Mouse (Mus musculus) CH12.LX (cell line): ENCODE data around the gene Arhgef5. TPM values are rescaled to one million over a fixed set of nuclear protein-coding genes. Genes with fewer than 3 reads are reported as not detected.

Experiments
- DNase-seq: peaks from one replicate; pipeline ENCODE4 v3.0.0-alpha.2; 2013; ENCODE audit errors: extremely low read depth
- H3K27ac ChIP-seq: 2 replicates; pipeline ENCODE4 v1.5.1; 2012; ENCODE audit warnings: low read depth, mild to moderate bottlenecking, control low read depth, moderate library complexity; ENCODE audit not compliant: insufficient read depth
- H3K27me3 ChIP-seq: replicated peaks from 2 replicates; pipeline ENCODE3; 2012; ENCODE audit warnings: inconsistent platforms
- H3K36me3 ChIP-seq, 2 experiments: replicated peaks in 1 of 2; 2 replicates each; pipeline versions ENCODE3 to v1.6.1; 2012; ENCODE audit warnings: inconsistent platforms in 1 of 2, low read length in 1 of 2, mild to moderate bottlenecking in 1 of 2, mixed read lengths in 1 of 2, moderate library complexity in 1 of 2; ENCODE audit not compliant: control insufficient read depth in 1 of 2, insufficient read depth in 1 of 2
- H3K4me1 ChIP-seq, 2 experiments: 2 replicates each; pipeline ENCODE4 v1.6.1; 2012; ENCODE audit warnings: inconsistent platforms in 1 of 2, moderate library complexity in 1 of 2; ENCODE audit not compliant: insufficient read depth in 2 of 2, control insufficient read depth in 1 of 2
- H3K4me2 ChIP-seq: 2 replicates; pipeline ENCODE4 v1.6.1; 2012; ENCODE audit warnings: low read depth, mild to moderate bottlenecking, control low read depth; ENCODE audit not compliant: poor library complexity, insufficient read depth, severe bottlenecking
- H3K4me3 ChIP-seq, 3 experiments: fragments of 150-350 bp in 1 of 3; sonication (generic) in 1 of 3; replicated peaks in 1 of 3; 2 replicates each; pipeline versions ENCODE3 to v1.5.1; 2011 to 2012; ENCODE audit warnings: low read depth in 2 of 3, low read length in 2 of 3, mild to moderate bottlenecking in 2 of 3, moderate library complexity in 2 of 3, control low read depth in 1 of 3, improper control_type of control experiment in 1 of 3, inconsistent platforms in 1 of 3, mixed read lengths in 1 of 3; ENCODE audit not compliant: poor library complexity in 1 of 3
- H3K79me2 ChIP-seq: replicated peaks from 2 replicates; pipeline ENCODE4 v1.6.1; 2012; ENCODE audit warnings: mild to moderate bottlenecking, moderate library complexity; ENCODE audit not compliant: control insufficient read depth, poor library complexity, insufficient read depth, severe bottlenecking; ENCODE audit errors: extremely low read depth
- H3K9ac ChIP-seq: 2 replicates; pipeline ENCODE4 v1.6.1; 2012; ENCODE audit warnings: low read depth, mild to moderate bottlenecking, control low read depth, moderate library complexity; ENCODE audit not compliant: insufficient read depth
- H3K9me3 ChIP-seq: replicated peaks from 2 replicates; pipeline ENCODE3; 2012; ENCODE audit warnings: low read length, inconsistent platforms, mixed read lengths
- ELF1 ChIP-seq: IDR thresholded peaks from 2 replicates; pipeline ENCODE4 v1.6.1; 2014; ENCODE audit warnings: low read depth, mild to moderate bottlenecking, inconsistent platforms, low read length, improper control_type of control experiment
- dilution Hi-C: fragments of 300-500 bp; cut with MboI; formaldehyde crosslinking; loops from 2 replicates; pipeline ENCODE4 v1.14.3; 2020; ENCODE audit warnings: low sequenced_read_pairs; ENCODE audit not compliant: extremely low pct_unique_long_range_greater_than_20kb, extremely low pct_ligation_motif_present
- in situ Hi-C: fragments of 300-500 bp; cut with MboI; formaldehyde crosslinking; loops from 3 replicates; pipeline ENCODE4 v1.14.3; 2019; ENCODE audit warnings: low sequenced_read_pairs, low pct_ligation_motif_present, low pct_unique_long_range_greater_than_20kb, mixed read lengths
- polyA plus RNA-seq: library from polyadenylated mRNA; unstranded; fragments of >175 nt; gene quantifications from 2 replicates; pipeline ENCODE4 v1.2.1, GENCODE M21; 2012; ENCODE audit warnings: low read depth; ENCODE audit not compliant: insufficient read length
- total RNA-seq, 2 experiments: library from RNA; depleted of rRNA; stranded (reverse); fragments of 300-350 nt in 1 of 2; fragments of >200 nt in 1 of 2; gene quantifications; 2 replicates each; pipeline ENCODE4 v1.2.3; 2012 to 2014

The Arhgef5 gene
- total and polyA plus RNA-seq, 3 experiments, result not detected

DNA sequence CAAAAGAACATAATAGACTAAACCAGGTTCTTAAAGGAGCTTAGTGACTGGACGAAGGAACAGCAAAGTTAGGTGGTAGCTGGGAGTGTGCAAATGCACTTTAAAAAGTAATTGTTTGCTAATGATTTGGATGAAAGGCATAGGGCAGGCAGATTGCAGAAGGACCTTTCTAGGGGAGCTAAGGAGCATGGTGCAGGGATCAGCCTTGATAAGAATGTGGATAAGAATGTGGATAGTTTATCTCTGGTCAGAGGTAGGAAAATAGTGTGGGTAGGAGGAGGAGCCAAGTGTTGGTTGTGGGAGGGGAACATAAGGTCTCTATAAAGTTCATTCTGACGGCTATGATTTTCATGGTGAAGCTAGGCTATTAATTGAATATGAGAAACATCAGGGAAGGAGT, 73.4 kb downstream of the Arhgef5 start:
- Histone ChIP-seq H3K9me3 (no peaks in the 10 kb centered on the region), H3K9ac (no peak overlapping the region), H3K36me3 (no peaks in the 10 kb centered on the region), H3K27ac (no peak overlapping the region), H3K79me2 (no peaks in the 10 kb centered on the region), H3K4me1 (no peaks in the 10 kb centered on the region), H3K4me2 (no peak overlapping the region), H3K4me3 (no peak overlapping the region), H3K27me3 (no peaks in the 10 kb centered on the region)
- in situ Hi-C loops, result no loop called here
- TF ChIP-seq ELF1, result no peak
- no peak for DNase-seq
- dilution Hi-C loops, result no loop called here

Other genes with a start within 250 kb of the Arhgef5 start
- not detected in 2 replicates for gene Olfr441, start 159.2 kb upstream of the Arhgef5 start, total RNA-seq (2012; rRNA removed)
- gene Olfr441, start 159.2 kb upstream of the Arhgef5 start, total RNA-seq (2014; rRNA removed), result not detected in 2 replicates
- gene Olfr441, start 159.2 kb upstream of the Arhgef5 start, polyA plus RNA-seq, result not detected in 2 replicates
- not detected in 2 replicates for gene Olfr237-ps1, start 119.0 kb upstream of the Arhgef5 start, total RNA-seq (2012; rRNA removed)
- not detected in 2 replicates for gene Olfr237-ps1, start 119.0 kb upstream of the Arhgef5 start, total RNA-seq (2014; rRNA removed)
- not detected in 2 replicates for gene Olfr237-ps1, start 119.0 kb upstream of the Arhgef5 start, polyA plus RNA-seq
- gene Olfr437, start 102.3 kb upstream of the Arhgef5 start, total RNA-seq (2012; rRNA removed), result not detected in 2 replicates
- not detected in 2 replicates for gene Olfr437, start 102.3 kb upstream of the Arhgef5 start, total RNA-seq (2014; rRNA removed)
- not detected in 2 replicates for gene Olfr437, start 102.3 kb upstream of the Arhgef5 start, polyA plus RNA-seq
- gene Olfr13, start 93.4 kb upstream of the Arhgef5 start, total RNA-seq (2012; rRNA removed), result not detected in 2 replicates
- gene Olfr13, start 93.4 kb upstream of the Arhgef5 start, total RNA-seq (2014; rRNA removed), result not detected in 2 replicates
- gene Olfr13, start 93.4 kb upstream of the Arhgef5 start, polyA plus RNA-seq, result not detected in 2 replicates
- not detected in 2 replicates for gene Olfr435, start 68.4 kb upstream of the Arhgef5 start, total RNA-seq (2012; rRNA removed)
- not detected in 2 replicates for gene Olfr435, start 68.4 kb upstream of the Arhgef5 start, total RNA-seq (2014; rRNA removed)
- not detected in 2 replicates for gene Olfr435, start 68.4 kb upstream of the Arhgef5 start, polyA plus RNA-seq
- gene Olfr434, start 52.6 kb upstream of the Arhgef5 start, total RNA-seq (2012; rRNA removed), result not detected in 2 replicates
- gene Olfr434, start 52.6 kb upstream of the Arhgef5 start, total RNA-seq (2014; rRNA removed), result not detected in 2 replicates
- gene Olfr434, start 52.6 kb upstream of the Arhgef5 start, polyA plus RNA-seq, result not detected in 2 replicates
- gene Olfr47, start 34.1 kb upstream of the Arhgef5 start, total RNA-seq (2012; rRNA removed), result not detected in 2 replicates
- not detected in 2 replicates for gene Olfr47, start 34.1 kb upstream of the Arhgef5 start, total RNA-seq (2014; rRNA removed)
- not detected in 2 replicates for gene Olfr47, start 34.1 kb upstream of the Arhgef5 start, polyA plus RNA-seq
- not detected in 2 replicates for gene Nobox, start 44.0 kb downstream of the Arhgef5 start, total RNA-seq (2012; rRNA removed)
- gene Nobox, start 44.0 kb downstream of the Arhgef5 start, total RNA-seq (2014; rRNA removed), result not detected in 2 replicates
- gene Nobox, start 44.0 kb downstream of the Arhgef5 start, polyA plus RNA-seq, result not detected in 2 replicates